Mouse (Mus musculus): ENCODE measurements around the gene Slc35f3.

DNA sequence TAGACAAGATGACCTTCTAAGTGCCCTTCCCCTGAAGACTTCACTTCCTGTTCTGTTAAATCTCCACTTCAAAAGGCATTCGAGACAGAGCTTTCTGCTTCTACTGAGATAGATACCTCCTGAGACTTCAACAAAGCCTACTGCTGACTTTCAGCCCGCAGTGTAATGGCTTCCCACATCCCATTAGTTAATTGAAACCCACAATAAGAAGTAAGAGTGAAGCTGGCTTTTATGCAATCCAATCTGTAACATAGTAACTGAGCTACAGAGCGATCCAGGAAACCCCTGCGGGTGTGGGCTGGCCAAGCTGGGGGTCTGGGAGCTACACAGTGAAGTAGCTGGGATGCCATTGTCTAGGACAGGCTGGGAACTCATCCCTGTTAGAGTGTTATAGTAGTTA lies 46.7 kb downstream of the Slc35f3 start:
- TF ChIP-seq CTCF (IDR thresholded peaks at IDR 0.05; ENCODE audit: control insufficient read depth, insufficient read depth, insufficient read length) (no peak), MYOD1 (IDR thresholded peaks at IDR 0.05; ENCODE audit: control insufficient read depth, insufficient read length, low read depth) (no peak), MAX (IDR thresholded peaks at IDR 0.05) (no peak), MYOG (IDR thresholded peaks at IDR 0.05; ENCODE audit: control insufficient read depth, extremely low read depth, insufficient read length) (no peak), USF1 (IDR thresholded peaks at IDR 0.05; ENCODE audit: low read depth) (no peak), CEBPB (IDR thresholded peaks at IDR 0.05; ENCODE audit: low read depth) (no peak)

Measured in C2C12 (cell line).